11 mouse cellular contexts compared by ENCODE assay signal in the genomic region with DNA sequence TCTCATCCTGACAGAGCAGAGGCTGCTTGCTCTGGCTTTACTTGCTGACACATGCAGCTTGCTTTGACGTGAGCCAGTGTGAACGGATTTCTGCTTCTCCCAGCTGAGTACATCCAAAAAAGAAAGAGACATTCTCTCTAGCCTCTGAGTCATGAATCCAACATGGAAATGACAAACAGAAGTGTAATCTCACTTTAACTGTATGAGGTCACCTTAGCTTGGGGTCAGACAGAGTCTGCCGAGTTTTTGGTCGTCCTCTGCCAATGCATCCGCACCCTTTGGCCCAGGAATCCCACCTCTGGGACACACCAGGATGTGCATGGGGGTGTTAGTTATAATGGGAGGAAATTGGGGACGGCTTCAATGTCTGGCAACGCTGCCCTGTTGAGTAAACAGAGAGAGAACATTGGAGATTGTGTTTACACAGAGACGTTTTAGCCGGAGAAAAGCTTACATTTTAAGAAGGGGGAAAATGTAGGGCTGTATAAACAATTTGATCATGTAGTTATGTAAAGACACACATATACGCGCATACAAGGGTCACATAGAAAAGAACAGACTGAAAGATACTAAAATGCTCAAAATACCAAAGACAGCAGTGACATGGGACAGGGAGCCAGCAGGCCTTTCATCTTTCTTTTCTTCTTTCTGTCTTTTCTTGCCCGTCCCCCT. TPM values are rescaled to one million over a fixed set of nuclear protein-coding genes. Genes with fewer than 3 reads are reported as not detected.
DNase-seq lines count a peak whose midpoint lies in the region; ATAC-seq and TF ChIP-seq lines count a peak whose summit lies in the region.
"Had no signal": no experiment of that assay in that cellular context is flagged by ENCODE, and none has a peak within 500 bp of the region (broad histone marks: within the 10 kb centered on the region; RNA-seq: fewer than 3 reads in every experiment).

No protein-coding gene starts in this region.

- no peak overlapping the region for H3K4me2 ChIP-seq in embryonic facial prominence, embryonic 14.5 days (ENCODE audit: low read depth, low read length)
- H3K4me2 ChIP-seq: midbrain, embryonic 12.5 days had no signal

- H3K9me3 ChIP-seq in embryonic facial prominence, embryonic 14.5 days (ENCODE audit: control insufficient read depth, low read length) = no peaks in the 10 kb centered on the region
- H3K9me3 ChIP-seq in hindbrain, embryonic 10.5 days = 0 out of 2 replicates have a peak, but pooled peaks cover 6% of the 10 kb centered on the region
- H3K9me3 ChIP-seq: G1E; midbrain, embryonic 12.5 days had no signal

- peak overlapping the region; percentile 55; the same call in 1 of the 2 replicates for H3K27ac ChIP-seq in layer of hippocampus, adult 2 months
- peak overlapping the region; percentile 69 for H3K27ac ChIP-seq in embryonic facial prominence, embryonic 14.5 days (replicated peaks; ENCODE audit: low read depth, low read length)
- H3K27ac ChIP-seq in hindbrain, embryonic 10.5 days = no peak overlapping the region
- H3K27ac ChIP-seq: midbrain, embryonic 12.5 days had no signal

- DNase-seq in layer of hippocampus, adult 2 months (ENCODE audit: low spot score in 2 of 2) = no peak
- no peak for DNase-seq in layer of hippocampus, adult 9-10 months (ENCODE audit: low spot score)
- DNase-seq in embryonic facial prominence, embryonic 14.5 days (ENCODE audit: low spot score) = peak; percentile 64
- DNase-seq in heart, postnatal 10 days = peak; percentile 79 to 85
- DNase-seq in skeletal muscle tissue, adult 2 months (ENCODE audit: low read depth, low spot score) = peak; percentile 85
- DNase-seq in hindbrain, embryonic 10.5 days (ENCODE audit: low spot score) = no peak
- DNase-seq in testis, postnatal 10 days (ENCODE audit: low spot score) = no peak

- intact Hi-C loops in heart, postnatal 10 days (cut with DNase I) = no loop called here

- no peak overlapping the region for H3K4me3 ChIP-seq in layer of hippocampus, adult 2 months
- H3K4me3 ChIP-seq in embryonic facial prominence, embryonic 14.5 days (ENCODE audit: low read depth, low read length) = no peak overlapping the region
- H3K4me3 ChIP-seq in hindbrain, embryonic 10.5 days = no peak overlapping the region
- H3K4me3 ChIP-seq: midbrain, embryonic 12.5 days had no signal

- no peaks in the 10 kb centered on the region for H3K36me3 ChIP-seq in embryonic facial prominence, embryonic 14.5 days (ENCODE audit: control insufficient read depth, insufficient read depth, low read length)
- no peaks in the 10 kb centered on the region for H3K36me3 ChIP-seq in hindbrain, embryonic 10.5 days
- H3K36me3 ChIP-seq: G1E; midbrain, embryonic 12.5 days had no signal

- no peak for TF ChIP-seq CTCF in layer of hippocampus, adult 2 months (conservative IDR thresholded peaks at IDR 0.05)

- H3K4me1 ChIP-seq in embryonic facial prominence, embryonic 14.5 days (ENCODE audit: control insufficient read depth, insufficient read depth, low read length) = peaks cover 7% of the 10 kb centered on the region; the same call in 1 of the 2 replicates
- H3K4me1 ChIP-seq in hindbrain, embryonic 10.5 days (replicated peaks) = no peaks in the 10 kb centered on the region
- H3K4me1 ChIP-seq: midbrain, embryonic 12.5 days had no signal

- peak; percentile 65 for ATAC-seq in embryonic facial prominence, embryonic 14.5 days (ENCODE audit: low read depth)
- no peak for ATAC-seq in megakaryocyte, adult 5-6 weeks (ENCODE audit: poor library complexity, severe bottlenecking)
- ATAC-seq: forebrain, embryonic 16.5 days had no signal

- 0 out of 2 replicates have a peak overlapping the region, but pooled peaks have one; percentile 16 for H3K9ac ChIP-seq in embryonic facial prominence, embryonic 14.5 days (ENCODE audit: low read depth, low read length)
- H3K9ac ChIP-seq: midbrain, embryonic 12.5 days had no signal

- no peaks in the 10 kb centered on the region for H3K27me3 ChIP-seq in embryonic facial prominence, embryonic 14.5 days (replicated peaks; ENCODE audit: control insufficient read depth, insufficient read depth, low read length)
- H3K27me3 ChIP-seq in hindbrain, embryonic 10.5 days (ENCODE audit: insufficient read depth, poor library complexity, severe bottlenecking) = peaks cover under 1% of the 10 kb centered on the region; the same call in 1 of the 2 replicates

- whole genome bisulfite sequencing in embryonic facial prominence, embryonic 14.5 days = 50% methylated on average over 12 of the region's 12 CpGs
- 72% methylated on average over 12 of the region's 12 CpGs for WGBS in hindbrain, embryonic 10.5 days

RNA-seq across cellular contexts. Expression of a gene that starts 33.7 kb away (rescaled TPM):
- 100 to 1,000 TPM; 135 to 148 TPM for total RNA-seq in layer of hippocampus, adult 2 months (2021)
- polyA plus RNA-seq in embryonic facial prominence, embryonic 14.5 days (2014; fragmentation: Nextera tagmentation; extraction: Ambion mirVana) = 25.1 and 28.4 TPM in 2 replicates
- total RNA-seq in heart, postnatal 10 days (2021) = 10 to 100 TPM; 10.7 to 13.8 TPM
- total RNA-seq in megakaryocyte, adult 5-6 weeks (2015) = 2.8 and 4.3 TPM in 2 replicates
- total RNA-seq in megakaryocyte, adult 5-6 weeks (2017) = 2.5 and 2.6 TPM in 2 replicates
- 28.9 and 53.1 TPM in 2 replicates for polyA plus RNA-seq in hindbrain, embryonic 10.5 days (2016; fragmentation: Nextera tagmentation; extraction: Ambion mirVana)

RNA-seq across cellular contexts. Expression of a gene that starts 45.6 kb away (rescaled TPM):
- 10 to 100 TPM; 54.5 to 54.8 TPM for total RNA-seq in layer of hippocampus, adult 2 months (2021)
- 74.2 and 74.8 TPM in 2 replicates for polyA plus RNA-seq in embryonic facial prominence, embryonic 14.5 days (2014; fragmentation: Nextera tagmentation; extraction: Ambion mirVana)
- 100 to 1,000 TPM; 387 to 393 TPM for total RNA-seq in heart, postnatal 10 days (2021)
- total RNA-seq in megakaryocyte, adult 5-6 weeks (2015) = not detected in 2 replicates
- not detected in 2 replicates for total RNA-seq in megakaryocyte, adult 5-6 weeks (2017)
- polyA plus RNA-seq in hindbrain, embryonic 10.5 days (2016; fragmentation: Nextera tagmentation; extraction: Ambion mirVana) = 5.8 and 7.5 TPM in 2 replicates

RNA-seq across cellular contexts. Expression of a gene that starts 59.1 kb away (rescaled TPM):
- 10 to 100 TPM; 36.1 to 37.9 TPM for total RNA-seq in layer of hippocampus, adult 2 months (2021)
- 16.8 and 18.2 TPM in 2 replicates for polyA plus RNA-seq in embryonic facial prominence, embryonic 14.5 days (2014; fragmentation: Nextera tagmentation; extraction: Ambion mirVana)
- total RNA-seq in heart, postnatal 10 days (2021) = 10 to 100 TPM; 12.8 TPM
- 12.0 and 16.8 TPM in 2 replicates for total RNA-seq in megakaryocyte, adult 5-6 weeks (2015)
- 7.5 and 15.2 TPM in 2 replicates for total RNA-seq in megakaryocyte, adult 5-6 weeks (2017)
- 22.4 and 27.2 TPM in 2 replicates for polyA plus RNA-seq in hindbrain, embryonic 10.5 days (2016; fragmentation: Nextera tagmentation; extraction: Ambion mirVana)

Comparison
In these comparisons a context has a peak if more than half of its experiments do, and no peak if none do; other contexts are left out.
1. DNase-seq: peak in embryonic facial prominence, embryonic 14.5 days (single experiment), heart, postnatal 10 days (2 of 2) and skeletal muscle tissue, adult 2 months (single experiment); none in layer of hippocampus, adult 2 months (0 of 2), layer of hippocampus, adult 9-10 months (single experiment), hindbrain, embryonic 10.5 days (single experiment) and testis, postnatal 10 days (single experiment).
2. RNA of a gene that starts 33.7 kb away (total RNA-seq): 135 to 148 TPM in layer of hippocampus, adult 2 months; 10.7 to 13.8 TPM in heart, postnatal 10 days and 2.5 to 4.3 TPM in megakaryocyte, adult 5-6 weeks; every median in the first group is over 4 times any median in the second.
3. RNA of a gene that starts 45.6 kb away (total RNA-seq): 387 to 393 TPM in heart, postnatal 10 days and 54.5 to 54.8 TPM in layer of hippocampus, adult 2 months; not detected in megakaryocyte, adult 5-6 weeks; every median in the first group is over 10 times any median in the second.